Mouse (Mus musculus) spleen, adult 12 weeks (tissue): ENCODE measurements around the gene Chd5.
A peak's percentile ranks its signal among the peaks of the same experiment; 100 is the strongest.

Experiments
- DNase-seq: peaks from one replicate; pipeline ENCODE4 v3.0.0; 2022; ENCODE audit warnings: low spot score

Chd5 gene

DNA sequence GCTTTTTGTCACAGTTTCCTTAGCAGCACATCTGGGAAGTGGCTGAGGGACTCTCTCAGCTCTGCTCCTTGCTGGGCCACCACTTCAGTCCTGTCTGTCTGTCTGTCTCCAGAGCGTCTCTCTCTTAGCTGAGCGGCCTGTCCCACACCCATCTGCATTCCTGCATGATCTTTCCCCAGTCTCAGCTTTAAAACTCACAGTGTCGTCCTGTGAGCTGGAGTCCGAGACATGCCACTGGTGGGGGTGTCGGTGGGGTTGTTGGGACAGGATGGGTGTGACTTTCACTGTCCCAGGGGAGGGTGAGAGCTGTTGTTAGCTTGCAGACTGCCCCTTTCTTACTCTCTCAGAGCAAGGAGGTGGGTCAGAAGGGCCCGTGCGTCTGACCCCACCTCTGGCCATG is 17.2 kb downstream of the Chd5 start:
- no peak for DNase-seq

DNA sequence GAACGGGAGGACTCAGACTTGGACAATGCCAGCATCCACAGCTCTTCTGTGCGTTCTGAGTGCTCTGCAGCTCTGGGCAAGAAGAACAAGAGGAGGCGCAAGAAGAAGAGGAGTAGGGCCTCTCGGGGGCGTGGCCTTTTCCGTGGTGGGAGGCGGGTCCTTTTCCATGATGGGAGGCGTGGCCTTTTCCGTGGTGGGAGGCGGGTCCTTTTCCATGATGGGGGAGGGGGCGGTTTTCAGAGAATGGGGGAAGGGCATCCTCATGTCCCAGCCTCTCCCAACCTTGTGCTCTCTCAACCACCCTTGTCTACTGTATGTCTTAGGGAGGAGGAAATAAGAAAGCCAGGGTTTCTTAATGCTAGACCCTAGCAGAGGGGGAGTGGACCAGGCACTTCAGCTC is 21.2 kb downstream of the Chd5 start:
- DNase-seq = no peak

- DNase-seq = no peak
Observed at GRCm38 (mm10) chr4:152360855-152361254, 22.4 kb downstream of the Chd5 start.

- no peak for DNase-seq
Observed at GRCm38 (mm10) chr4:152362180-152362579, 23.7 kb downstream of the Chd5 start.

GRCm38 (mm10) chr4:152365228-152365627 is 26.8 kb downstream of the Chd5 start:
- DNase-seq = no peak

DNA sequence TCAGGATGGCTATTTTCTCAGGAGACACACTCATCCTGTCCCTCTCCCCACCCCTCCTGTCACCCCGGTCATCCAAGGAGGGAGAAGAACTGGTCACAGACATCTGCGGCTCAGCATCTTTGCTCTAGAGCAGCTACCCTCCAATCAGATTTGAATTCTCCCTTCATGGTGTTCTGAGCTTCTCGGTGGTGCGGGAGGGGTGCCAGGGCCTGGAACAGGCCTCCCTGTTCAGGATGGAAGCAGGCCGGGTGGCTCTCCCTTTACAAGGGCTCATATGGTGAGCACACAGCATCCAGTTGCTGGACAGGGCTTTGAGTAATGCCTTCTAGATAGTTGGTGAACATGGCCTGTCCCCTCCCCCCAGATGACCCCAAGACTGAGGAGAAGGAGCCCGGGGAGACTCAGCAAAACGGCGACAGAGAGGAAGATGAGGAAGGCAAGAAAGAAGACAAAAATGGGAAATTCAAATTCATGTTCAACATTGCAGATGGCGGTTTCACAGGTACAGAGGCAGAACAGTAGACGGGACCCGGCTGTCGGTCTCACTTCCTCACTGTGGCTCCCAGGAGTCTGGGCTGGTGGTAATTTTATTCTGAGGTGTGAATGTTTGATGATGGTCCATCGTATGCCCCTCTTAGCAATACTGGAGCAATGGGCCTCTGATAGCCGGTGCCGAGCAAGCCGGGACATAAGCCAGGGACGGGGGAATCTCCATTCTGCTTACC is 44.2 kb downstream of the Chd5 start:
- no peak for DNase-seq

GRCm38 (mm10) chr4:152385644-152386043 is 47.2 kb downstream of the Chd5 start:
- no peak for DNase-seq

- no peak for DNase-seq
Observed at GRCm38 (mm10) chr4:152392192-152392591, 53.7 kb downstream of the Chd5 start.

DNA sequence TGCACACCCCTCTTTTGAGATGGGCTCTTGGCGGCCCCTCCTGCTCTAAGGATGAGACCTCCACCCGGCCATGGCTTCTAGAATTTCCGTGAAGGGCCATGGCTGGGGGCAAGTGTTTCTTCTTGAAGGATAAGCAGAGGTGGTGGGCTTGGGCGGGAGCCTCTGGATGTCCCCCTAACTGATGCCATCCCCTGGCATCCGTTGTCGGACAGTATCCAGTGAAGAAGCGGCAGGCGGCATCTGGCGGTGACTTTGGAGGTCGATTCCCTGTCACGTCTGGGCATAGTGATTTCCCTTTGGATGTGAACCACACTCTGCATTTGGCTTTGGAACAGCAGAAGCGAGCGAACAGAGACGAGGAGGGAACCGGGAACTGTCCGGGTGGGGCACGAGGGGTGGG is 54.2 kb downstream of the Chd5 start:
- no peak for DNase-seq

DNA sequence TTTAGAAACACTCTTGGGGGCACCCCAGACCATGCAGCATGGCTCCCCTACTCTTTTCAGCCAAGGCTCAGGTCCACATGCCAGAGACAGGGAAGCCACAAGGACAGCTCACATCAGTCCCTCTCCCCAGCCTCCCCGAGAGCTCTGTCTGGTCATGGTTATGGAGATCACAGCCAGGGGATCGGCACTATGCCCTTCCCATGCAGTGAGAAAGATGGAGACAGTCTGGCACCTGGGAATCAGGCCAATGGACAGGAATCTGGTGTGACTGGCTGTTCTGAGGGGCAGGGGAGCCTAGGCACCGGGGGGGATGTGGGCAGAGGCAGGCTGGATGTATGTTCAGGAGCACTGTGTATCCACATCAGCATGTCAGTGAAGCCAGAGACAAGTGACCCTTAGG is 60.5 kb downstream of the Chd5 start:
- no peak for DNase-seq

- no peak for DNase-seq
Observed at GRCm38 (mm10) chr4:152405143-152405542, 66.7 kb downstream of the Chd5 start.

GRCm38 (mm10) chr4:152405671-152406201 is 67.3 kb downstream of the Chd5 start:
- no peak for DNase-seq

DNA sequence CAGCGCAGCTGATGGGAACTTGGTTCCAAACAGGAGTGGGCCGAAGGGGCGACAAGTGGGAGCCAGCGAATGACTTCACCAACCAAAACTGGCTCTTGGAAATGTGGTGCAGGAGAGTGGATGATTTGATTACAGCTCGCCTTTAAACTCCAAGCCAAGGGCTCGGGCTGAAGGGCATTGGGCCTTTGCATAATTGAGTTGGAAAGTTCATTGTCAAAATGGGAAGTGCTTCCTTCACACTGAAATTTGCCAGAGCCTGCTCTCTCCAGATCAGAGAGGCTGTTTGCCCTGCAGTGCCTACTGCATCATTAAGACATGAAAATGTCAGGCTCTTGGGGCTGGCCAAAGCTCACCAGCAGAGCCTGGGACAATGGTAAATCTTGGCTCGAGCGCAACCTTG is 68.1 kb downstream of the Chd5 start:
- DNase-seq = no peak

DNA sequence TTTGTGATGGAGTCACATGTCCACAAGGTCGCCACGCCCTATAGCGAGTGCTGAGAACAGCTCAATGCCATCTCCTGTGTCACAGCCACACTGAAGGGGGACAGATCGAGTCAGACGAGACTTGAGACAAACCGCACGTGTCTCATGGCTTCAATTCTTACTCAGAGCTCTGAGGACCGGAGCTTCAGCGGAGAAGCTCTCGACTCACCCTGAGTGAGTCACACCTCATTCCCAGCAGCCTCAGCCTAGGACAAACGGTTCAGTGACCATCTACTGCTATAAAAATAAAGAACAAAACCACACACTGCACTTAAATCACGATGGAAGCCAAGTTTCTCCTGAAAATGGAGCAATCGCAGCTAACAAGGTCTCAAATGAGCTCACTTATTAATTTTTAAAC is 72.5 kb downstream of the Chd5 start:
- DNase-seq = no peak

DNA sequence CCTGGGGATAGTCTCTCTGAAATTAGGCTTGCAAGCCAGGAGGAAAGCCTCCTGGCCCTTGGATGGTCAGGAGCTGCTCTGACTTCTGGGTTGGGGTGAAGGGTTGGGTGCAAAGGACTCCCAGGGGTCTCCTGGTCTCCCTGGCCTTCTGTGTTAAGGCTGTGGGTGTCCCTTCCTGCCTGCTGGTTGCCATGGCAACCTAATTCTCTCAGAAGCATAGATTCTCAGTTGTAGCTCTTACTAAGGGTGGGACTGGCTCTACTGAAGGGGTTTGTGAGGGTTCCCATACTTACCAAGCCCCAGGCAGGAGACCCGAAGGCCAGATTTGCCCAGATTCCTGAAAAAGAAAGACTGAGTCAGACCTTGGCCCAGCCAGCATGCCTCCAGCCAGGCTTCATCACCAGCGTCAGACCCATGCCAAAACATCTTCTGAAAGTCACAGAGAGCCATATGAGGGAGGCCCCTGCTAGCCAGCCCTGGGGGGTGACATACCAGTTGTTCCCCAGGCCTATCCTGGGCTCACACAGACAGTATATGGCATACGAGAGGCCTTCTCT is 74.2 kb downstream of the Chd5 start:
- DNase-seq = no peak

DNA sequence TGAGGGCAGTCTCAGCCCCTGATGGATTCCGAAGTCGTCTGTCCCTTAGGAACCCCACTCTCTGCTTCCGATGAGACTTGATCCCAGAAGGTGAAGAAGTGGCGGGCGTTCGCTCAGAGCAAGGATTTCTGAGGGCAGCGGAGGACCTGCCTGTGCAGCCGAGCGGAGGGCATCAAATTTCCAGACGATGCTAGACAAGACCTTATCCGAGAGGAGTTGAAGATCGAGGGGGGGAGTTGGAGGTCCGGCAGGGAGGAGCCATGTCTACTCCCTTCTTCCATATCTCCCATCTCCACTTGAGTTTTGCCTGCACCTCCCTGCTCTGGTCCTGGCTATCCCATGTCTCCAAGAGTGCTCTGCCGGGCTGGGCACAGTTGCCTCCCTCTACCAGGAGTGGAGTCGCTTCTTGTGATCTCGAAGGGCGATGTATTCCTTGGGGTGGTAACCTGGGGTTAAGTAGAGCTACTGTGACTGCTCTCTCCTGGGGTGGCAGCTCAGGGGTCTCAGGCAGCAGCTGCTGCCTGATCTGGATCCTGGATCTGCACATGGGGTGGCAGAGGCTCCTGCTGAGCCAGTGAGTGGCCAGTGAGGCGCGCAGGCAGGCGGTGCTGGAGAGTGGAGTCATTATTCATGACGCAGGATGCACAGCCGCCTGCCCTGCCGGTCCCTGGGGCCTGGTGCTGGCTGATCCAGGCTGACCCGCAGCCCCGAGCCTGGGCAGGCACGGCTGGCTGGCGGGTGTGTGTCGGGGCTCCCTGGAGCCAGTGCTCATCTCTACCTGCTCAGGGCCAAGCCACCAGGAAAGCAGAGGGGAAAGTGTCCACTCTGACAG is 80.0 kb downstream of the Chd5 start:
- no peak for DNase-seq

DNA sequence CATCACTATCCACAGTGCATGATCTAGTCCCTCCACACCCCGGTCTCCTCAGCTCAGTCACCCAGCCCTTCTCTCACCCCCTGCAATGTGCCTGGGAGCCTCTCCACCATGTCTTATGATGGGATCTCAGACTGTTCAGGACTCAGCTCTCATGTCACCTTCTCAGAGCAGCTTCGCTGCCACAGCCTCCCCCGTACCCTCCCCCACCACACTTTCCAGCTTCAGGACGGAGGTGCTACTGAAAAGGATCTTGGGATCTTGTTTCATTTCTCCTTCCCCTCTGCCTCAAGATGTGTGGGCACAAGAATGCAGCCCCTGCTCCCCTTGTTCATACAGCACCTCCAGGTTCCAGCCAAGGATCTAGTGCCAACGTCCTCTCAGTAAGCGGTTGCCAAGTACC is 85.1 kb downstream of the Chd5 start:
- no peak for DNase-seq

DNA sequence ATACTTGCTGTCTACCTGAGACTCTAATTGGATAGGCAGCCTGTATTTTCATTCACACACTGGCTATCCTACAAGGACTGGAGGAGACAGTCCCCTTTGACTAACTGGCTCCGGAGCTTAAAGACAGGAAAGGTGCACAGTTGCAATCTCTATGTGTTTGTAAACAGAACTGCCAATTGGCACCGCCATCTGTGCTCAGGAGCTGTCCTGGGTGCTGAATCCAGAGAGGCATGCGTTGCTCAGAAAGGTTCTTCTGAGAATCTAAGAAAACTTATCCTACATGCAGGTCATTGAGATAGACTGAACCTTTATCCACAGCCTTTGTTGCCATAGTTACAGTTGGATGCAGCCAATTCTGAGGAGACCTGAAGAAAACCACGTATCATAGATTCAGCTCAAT is 85.9 kb downstream of the Chd5 start:
- DNase-seq = no peak

GRCm38 (mm10) chr4:152424922-152425321 is 86.5 kb downstream of the Chd5 start:
- no peak for DNase-seq

DNA sequence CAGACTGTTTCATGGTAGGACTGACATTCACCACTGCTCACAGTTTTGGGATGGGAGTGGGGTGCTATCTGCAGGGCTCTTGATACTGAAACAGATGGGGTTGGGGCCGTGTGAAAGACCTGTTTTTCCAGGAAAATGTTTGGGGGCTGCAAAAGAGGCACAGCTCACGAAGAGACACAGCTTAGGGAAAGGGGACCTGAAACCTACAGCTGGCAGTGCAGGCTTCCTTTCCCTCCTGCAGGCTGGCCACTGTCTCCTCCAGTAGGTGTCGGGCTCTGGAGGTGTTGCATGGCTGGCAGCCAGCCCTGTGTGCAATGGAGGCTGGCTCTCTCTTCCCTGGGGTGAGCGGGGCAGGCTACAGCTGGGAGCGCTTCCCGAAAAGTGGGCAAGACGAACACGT is 89.8 kb downstream of the Chd5 start:
- DNase-seq = no peak

DNA sequence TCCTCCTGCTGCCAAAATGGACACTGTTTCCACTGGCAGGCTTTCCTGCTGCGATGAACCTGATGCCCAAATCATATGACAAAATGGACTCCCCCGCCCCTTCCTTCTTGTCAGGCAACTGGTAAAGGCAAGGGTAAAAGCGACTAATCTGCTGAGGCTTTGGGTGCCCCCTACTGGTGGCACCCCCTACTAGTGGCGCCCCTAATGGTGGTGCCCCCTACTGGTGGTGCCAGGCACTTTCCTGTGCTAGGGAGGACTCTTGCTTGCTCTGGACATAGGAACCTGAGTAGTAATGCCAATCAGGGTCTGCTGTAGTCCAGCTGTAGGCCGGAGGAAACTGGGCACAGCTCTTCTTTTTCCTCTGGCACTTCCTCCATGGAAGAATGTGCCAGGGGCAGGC is 93.9 kb downstream of the Chd5 start:
- DNase-seq = no peak

DNA sequence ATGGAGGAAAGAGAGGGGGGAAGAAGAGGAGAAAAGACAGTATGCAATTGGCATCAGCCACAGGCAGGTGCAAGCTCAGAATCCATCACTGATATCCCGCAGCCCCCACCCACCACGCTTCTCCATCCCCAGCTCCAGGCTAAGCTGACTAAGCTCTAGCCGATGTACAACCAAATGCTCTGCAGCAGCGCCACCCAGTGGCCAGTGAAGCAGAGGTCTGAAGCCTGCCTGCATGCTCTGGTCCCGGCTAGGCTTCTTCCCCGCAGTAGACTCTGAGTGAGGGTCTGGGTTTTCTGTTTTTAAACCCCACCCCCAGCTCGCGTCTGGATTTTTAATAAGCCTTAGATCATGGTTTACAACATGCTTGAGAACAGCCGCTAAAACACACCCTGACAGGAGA is 96.4 kb downstream of the Chd5 start:
- DNase-seq = peak; percentile 40

DNA sequence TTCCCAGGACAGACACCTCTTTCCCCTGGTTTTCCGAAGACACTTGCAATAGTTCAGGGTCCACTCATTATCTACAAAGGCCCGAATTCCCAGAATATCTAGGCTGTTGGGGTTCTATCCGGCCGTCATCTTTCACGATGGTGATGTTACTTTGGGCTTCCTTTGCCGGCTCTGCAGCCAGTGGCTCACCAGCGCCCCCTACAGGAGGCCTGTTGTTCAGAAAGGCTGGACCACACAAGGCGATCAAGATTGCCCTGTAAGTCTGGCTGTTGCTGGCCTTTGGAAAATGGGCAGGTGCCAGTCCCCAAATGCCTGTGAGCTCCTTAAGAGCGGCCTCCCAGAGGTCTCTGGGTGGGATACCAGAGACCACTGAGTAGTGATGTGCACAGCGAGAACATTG is 96.8 kb downstream of the Chd5 start:
- no peak for DNase-seq
